Mouse (Mus musculus) retina, postnatal 7 days (tissue): ENCODE results near the gene Nfkbil1.
"Not testable (repeated sequence)": the region's sequence is repeated elsewhere in the genome, so short reads cannot be mapped to it uniquely, and the experiment has no call there.

Source experiments
- DNase-seq: peaks from one replicate; pipeline ENCODE4 v3.0.0-alpha.2; 2012; ENCODE audit warnings: low read depth, low spot score

The Nfkbil1 gene

GRCm38 (mm10) chr17:35237504-35237903 lies 1.9 kb upstream of the Nfkbil1 start:
- DNase-seq = no peak

GRCm38 (mm10) chr17:35236996-35237395 lies 1.4 kb upstream of the Nfkbil1 start:
- DNase-seq = no peak

GRCm38 (mm10) chr17:35236390-35236746 lies 776 bp upstream of the Nfkbil1 start:
- DNase-seq = peak; percentile 88

- no peak for DNase-seq
Measured at GRCm38 (mm10) chr17:35234903-35235302, 689 bp downstream of the Nfkbil1 start.

GRCm38 (mm10) chr17:35234090-35234489 lies 1.5 kb downstream of the Nfkbil1 start:
- DNase-seq = not testable (repeated sequence)

DNA sequence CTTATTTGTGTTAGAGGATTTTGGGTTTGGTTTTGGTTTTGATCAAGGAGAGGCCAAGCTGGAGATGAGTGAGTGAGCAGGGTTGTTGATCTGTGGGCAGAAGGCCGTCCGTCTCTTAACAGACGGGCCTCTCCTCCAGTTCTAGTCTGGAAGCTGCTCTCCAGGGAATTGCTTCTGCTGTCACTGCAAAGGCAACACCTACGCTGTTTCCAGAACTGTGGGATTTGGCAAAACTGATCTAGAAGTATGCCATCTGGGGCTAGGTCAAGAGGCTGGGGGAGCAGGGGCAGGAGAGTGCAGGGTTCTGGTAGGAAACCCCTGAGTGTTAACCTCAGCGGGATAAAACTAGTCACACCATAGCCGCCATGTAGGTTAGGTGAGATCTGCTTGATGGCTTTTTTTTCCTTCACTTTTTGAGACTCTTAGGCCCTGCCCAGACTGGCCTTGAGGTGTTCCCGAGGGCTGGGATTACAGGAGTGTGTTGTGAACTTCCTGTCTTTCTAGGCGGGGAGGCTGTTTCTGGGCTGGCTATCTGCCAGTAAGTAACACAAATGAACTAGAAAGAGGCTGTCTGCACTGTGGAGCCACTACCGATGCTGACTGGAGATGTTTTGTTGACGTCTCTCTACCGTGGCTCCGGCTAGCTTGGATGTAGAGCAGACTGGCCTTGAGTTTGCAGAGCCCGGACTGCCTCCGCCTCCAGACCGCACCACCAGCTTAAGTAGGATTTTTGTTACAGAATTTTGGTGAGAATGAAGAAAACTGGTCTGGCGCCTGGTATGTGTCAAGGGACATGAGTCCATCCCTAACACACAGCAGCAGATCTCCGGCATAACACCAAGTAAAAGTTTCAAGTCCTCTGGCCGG lies 2.2 kb downstream of the Nfkbil1 start, which contains the start of gene Atp6v1g2:
Gene Atp6v1g2, plus strand, starts transcription at position 547 of the 867 bp plus-strand sequence.
- no peak for DNase-seq

GRCm38 (mm10) chr17:35232659-35233058 lies 2.9 kb downstream of the Nfkbil1 start:
- no peak for DNase-seq

GRCm38 (mm10) chr17:35232043-35232442 lies 3.5 kb downstream of the Nfkbil1 start:
- peak; percentile 75 for DNase-seq

DNA sequence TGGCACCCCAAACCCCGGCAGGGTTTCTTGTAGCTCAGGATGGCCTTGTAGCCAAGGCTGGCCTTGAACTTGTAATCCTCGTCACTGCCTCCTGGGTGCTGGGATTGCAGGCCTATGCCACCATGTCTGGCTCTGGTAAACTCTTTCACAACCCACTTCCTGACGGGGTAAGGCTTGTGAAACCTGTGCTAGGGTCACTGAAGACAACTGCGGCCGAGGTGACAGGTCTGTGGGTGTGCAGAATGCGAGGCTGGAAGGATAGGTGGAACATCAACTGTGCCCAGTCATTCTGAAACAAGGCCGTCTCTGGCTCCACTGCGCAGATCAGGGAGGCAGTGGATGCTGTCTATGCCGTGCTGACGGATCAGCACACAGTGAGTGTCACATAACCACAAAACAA lies 4.6 kb downstream of the Nfkbil1 start:
- no peak for DNase-seq

GRCm38 (mm10) chr17:35226561-35227046 lies 9.0 kb downstream of the Nfkbil1 start:
- no peak for DNase-seq

GRCm38 (mm10) chr17:35225456-35225855 lies 10.1 kb downstream of the Nfkbil1 start:
- no peak for DNase-seq

GRCm38 (mm10) chr17:35224641-35225040 lies 11.0 kb downstream of the Nfkbil1 start:
- no peak for DNase-seq

- no peak for DNase-seq
Measured at GRCm38 (mm10) chr17:35222299-35222698, 13.3 kb downstream of the Nfkbil1 start.

GRCm38 (mm10) chr17:35220156-35220952 lies 15.2 kb downstream of the Nfkbil1 start, which contains the start of gene Gm16181:
Gene Gm16181 (plus strand): TSS chr17:35220834.
- DNase-seq = no peak

DNA sequence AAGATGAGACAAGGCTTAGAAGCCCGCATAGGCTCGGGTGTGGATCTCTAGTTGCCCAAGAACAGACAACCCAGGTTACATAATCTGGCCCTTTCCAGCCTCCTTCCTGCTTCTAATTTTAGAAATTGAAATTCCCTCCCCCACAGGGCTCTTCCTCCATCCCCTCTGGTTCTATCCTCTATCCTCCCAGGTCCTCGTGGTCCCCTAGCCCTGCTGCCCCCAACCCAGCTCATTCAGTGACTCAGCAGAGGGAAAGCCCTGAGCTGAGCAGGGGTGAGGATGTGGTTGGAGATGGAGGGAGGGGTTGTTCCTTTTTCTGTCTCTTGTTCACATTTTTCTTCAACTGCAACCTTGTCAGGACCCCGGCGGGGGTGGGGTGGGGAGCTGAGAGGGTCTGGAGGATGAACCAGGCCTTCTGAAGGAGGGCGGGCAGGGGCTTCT lies 16.0 kb downstream of the Nfkbil1 start:
- DNase-seq = no peak

GRCm38 (mm10) chr17:35218516-35219193 lies 16.9 kb downstream of the Nfkbil1 start:
- DNase-seq = no peak

DNA sequence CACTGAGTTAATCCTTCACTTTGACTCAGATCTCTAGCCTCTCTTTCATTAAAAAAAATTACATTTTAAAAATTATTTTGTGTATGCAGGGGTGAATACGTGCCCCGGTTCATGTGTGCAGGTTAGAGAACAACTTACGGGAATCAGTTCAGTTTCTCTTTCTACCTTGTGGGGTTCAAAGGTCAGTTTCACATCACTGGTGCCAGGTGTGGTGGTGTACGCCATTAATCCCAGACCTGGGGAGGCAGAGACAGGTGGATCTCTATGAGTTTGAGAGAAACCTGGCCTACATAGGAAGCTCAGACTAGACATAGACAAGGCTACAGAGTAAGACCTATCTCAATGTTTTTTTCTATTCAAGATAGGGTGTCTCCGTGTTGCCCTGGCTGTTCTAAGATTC lies 22.5 kb downstream of the Nfkbil1 start:
- no peak for DNase-seq

DNA sequence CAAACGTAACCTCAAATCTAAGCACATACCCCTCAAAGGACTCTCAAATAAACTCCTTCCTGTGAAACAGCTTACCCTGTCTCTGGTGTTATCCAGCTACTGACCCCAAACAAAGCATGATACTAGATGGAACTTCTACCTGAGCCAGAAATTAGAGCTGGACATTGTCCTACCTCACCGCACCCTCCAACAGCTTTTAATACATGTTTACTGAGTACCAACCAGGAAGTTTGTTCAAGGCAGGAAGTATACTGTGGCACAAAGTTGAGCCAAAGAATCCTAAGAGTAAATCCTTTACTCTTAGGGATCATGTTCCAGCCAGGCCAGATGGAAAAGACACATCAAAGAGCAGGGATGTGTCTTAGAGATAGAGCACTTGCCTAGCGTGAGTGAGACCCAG lies 25.0 kb downstream of the Nfkbil1 start:
- DNase-seq = no peak

DNA sequence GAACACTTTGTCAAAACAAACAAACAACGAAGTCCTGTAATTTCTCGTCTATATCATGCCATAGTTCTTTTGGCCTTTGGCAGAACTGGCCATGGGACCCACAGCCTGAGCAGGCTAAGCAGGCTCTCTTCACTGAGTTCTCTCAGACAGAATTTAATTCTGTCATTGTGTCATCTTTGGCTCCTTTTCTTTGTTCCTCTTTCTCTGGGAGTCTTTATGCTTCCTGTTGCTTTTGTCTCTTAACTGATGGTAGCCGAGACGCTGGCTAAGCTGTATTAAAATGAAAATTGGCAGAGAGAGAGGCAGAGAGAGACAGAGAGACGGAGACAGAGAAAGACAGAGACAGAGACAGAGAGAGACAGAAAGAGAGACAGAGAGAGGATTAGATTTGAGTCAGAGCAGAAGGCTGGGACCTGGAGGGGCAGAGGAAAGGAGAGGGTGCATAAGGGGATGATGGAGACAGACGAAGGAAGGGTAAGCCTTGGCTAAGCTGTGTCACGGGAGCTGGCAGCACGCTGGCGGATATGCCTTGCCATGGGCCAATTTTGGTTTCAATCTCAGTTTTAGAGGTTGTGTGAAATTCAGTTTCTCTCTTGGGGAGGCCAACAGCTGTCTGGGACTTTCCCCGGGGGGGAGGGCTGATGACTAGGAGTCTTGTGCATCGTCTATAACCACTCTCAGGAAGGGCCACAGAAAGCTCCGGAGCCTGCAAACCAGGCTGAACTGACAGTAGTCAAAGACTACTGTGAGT lies 25.6 kb downstream of the Nfkbil1 start:
- DNase-seq = no peak

- DNase-seq = no peak
Measured at GRCm38 (mm10) chr17:35205380-35205769, 30.2 kb downstream of the Nfkbil1 start.
